Mouse (Mus musculus) liver, adult 2 months (tissue): Measurements from ENCODE around the gene Glcci1.

Source experiments
- CTCF ChIP-seq: fragments of 200-500 bp; IDR thresholded peaks from 2 replicates; pipeline ENCODE4 v1.5.1; 2011; ENCODE audit warnings: low read depth, low read length, control low read depth
- POLR2A ChIP-seq: fragments of 200-500 bp; IDR thresholded peaks from 2 replicates; pipeline ENCODE4 v1.6.1; 2011; ENCODE audit warnings: low read length, control low read depth; ENCODE audit not compliant: insufficient read depth; ENCODE audit errors: extremely low read depth

- TF ChIP-seq CTCF, result no peak
- TF ChIP-seq POLR2A, result no peak
Measured at GRCm38 (mm10) chr6:8469918-8470317, 39.5 kb upstream of the Glcci1 start.
